Mouse (Mus musculus) kidney, embryonic 16.5 days (tissue): ENCODE measurements around the gene Chic2. TPM values are rescaled to one million over a fixed set of nuclear protein-coding genes. Genes with fewer than 3 reads are reported as not detected.
A peak's percentile ranks its signal among the peaks of the same experiment; 100 is the strongest.

Experiments
- ATAC-seq: fragments of 200-750 bp; cut with Nextera tagmentation; 2 replicates; pipeline ENCODE4 v1.8.0; 2017; ENCODE audit warnings: moderate TSS enrichment; ENCODE audit not compliant: low FRiP score, low TSS enrichment
- H3K27ac ChIP-seq: fragments of 300-500 bp; sonication (generic); 2 replicates; pipeline ENCODE4 v1.5.1; 2014; ENCODE audit warnings: low read length
- H3K27me3 ChIP-seq: fragments of 300-500 bp; sonication (generic); 2 replicates; pipeline ENCODE4 v1.6.1; 2014; ENCODE audit warnings: low read length, control low read depth, mixed read lengths; ENCODE audit not compliant: insufficient read depth
- H3K36me3 ChIP-seq: fragments of 300-500 bp; sonication (generic); 2 replicates; pipeline ENCODE4 v1.6.1; 2014; ENCODE audit warnings: low read length, control low read depth, mixed read lengths; ENCODE audit not compliant: insufficient read depth
- H3K4me1 ChIP-seq: fragments of 300-500 bp; sonication (generic); 2 replicates; pipeline ENCODE4 v1.6.1; 2014; ENCODE audit warnings: low read length, control low read depth, mixed read lengths; ENCODE audit not compliant: insufficient read depth
- H3K4me2 ChIP-seq: fragments of 300-500 bp; sonication (generic); replicated peaks from 2 replicates; pipeline ENCODE4 v1.6.1; 2014; ENCODE audit warnings: low read depth, low read length
- H3K4me3 ChIP-seq: fragments of 300-500 bp; sonication (generic); 2 replicates; pipeline ENCODE4 v1.5.1; 2014; ENCODE audit warnings: mild to moderate bottlenecking, low read length
- H3K9ac ChIP-seq: fragments of 300-500 bp; sonication (generic); replicated peaks from 2 replicates; pipeline ENCODE4 v1.6.1; 2014; ENCODE audit warnings: low read length
- H3K9me3 ChIP-seq: fragments of 300-500 bp; sonication (generic); 2 replicates; pipeline ENCODE4 v1.6.1; 2016; ENCODE audit warnings: low read length, control low read depth
- WGBS: fragments of 180-500 bp; shearing (Covaris S2); extraction: QIAGEN DNeasy Blood & Tissue Kit; methylation state at CpG from one replicate; pipeline ENCODE4 v1.1.7; 2014; 5-methylcytosine and 5-hydroxymethylcytosine counted together
- polyA plus RNA-seq: library from polyadenylated mRNA; unstranded; fragments of >200 nt; fragmentation: Nextera tagmentation; extraction: Ambion mirVana; gene quantifications from 2 replicates; pipeline ENCODE4 v1.2.1, GENCODE M21; 2015

The Chic2 gene
- polyA plus RNA-seq, 1 experiment from 2014 or later = 20.9 TPM

GRCm38 (mm10) chr5:74994947-74995346 lies 49.6 kb downstream of the Chic2 start:
- peaks cover 26% of the 10 kb centered on the region for H3K9me3 ChIP-seq
- no peak overlapping the region for H3K4me3 ChIP-seq
- ATAC-seq = no peak
- no peak overlapping the region for H3K27ac ChIP-seq
- H3K4me1 ChIP-seq = no peaks in the 10 kb centered on the region
- no peak overlapping the region for H3K4me2 ChIP-seq
- no peaks in the 10 kb centered on the region for H3K27me3 ChIP-seq
- peaks cover 18% of the 10 kb centered on the region for H3K36me3 ChIP-seq
- H3K9ac ChIP-seq = no peak overlapping the region
- WGBS = 63% methylated on average over 8 of the region's 8 CpGs

GRCm38 (mm10) chr5:74984101-74984500 lies 60.5 kb downstream of the Chic2 start:
- Histone ChIP-seq H3K27ac (no peak overlapping the region), H3K27me3 (no peaks in the 10 kb centered on the region; the same call in 1 of the 2 replicates), H3K4me1 (peaks cover 12% of the 10 kb centered on the region; the same call in 1 of the 2 replicates), H3K9ac (no peak overlapping the region), H3K4me3 (no peak overlapping the region), H3K9me3 (peaks cover 6% of the 10 kb centered on the region), H3K4me2 (no peak overlapping the region), H3K36me3 (0 out of 2 replicates have a peak, but pooled peaks cover 2% of the 10 kb centered on the region)
- ATAC-seq = no peak
- WGBS = 69% methylated on average over 5 of the region's 5 CpGs

- H3K4me2 ChIP-seq = no peak overlapping the region
- no peak overlapping the region for H3K9ac ChIP-seq
- no peak overlapping the region for H3K4me3 ChIP-seq
- H3K36me3 ChIP-seq = no peaks in the 10 kb centered on the region
- no peak for ATAC-seq
- H3K27me3 ChIP-seq = no peaks in the 10 kb centered on the region; the same call in 1 of the 2 replicates
- no peaks in the 10 kb centered on the region for H3K9me3 ChIP-seq
- H3K4me1 ChIP-seq = peaks cover 16% of the 10 kb centered on the region; the same call in 1 of the 2 replicates
- WGBS = 70% methylated on average over 4 of the region's 4 CpGs
- no peak overlapping the region for H3K27ac ChIP-seq
These were observed 64.0 kb downstream of the Chic2 start for GRCm38 (mm10) chr5:74980574-74980973.

GRCm38 (mm10) chr5:74980154-74980553 lies 64.4 kb downstream of the Chic2 start:
- Histone ChIP-seq H3K9me3 (no peaks in the 10 kb centered on the region), H3K9ac (no peak overlapping the region), H3K36me3 (no peaks in the 10 kb centered on the region), H3K27ac (no peak overlapping the region), H3K4me1 (peaks cover 20% of the 10 kb centered on the region; the same call in 1 of the 2 replicates), H3K4me3 (no peak overlapping the region), H3K27me3 (no peaks in the 10 kb centered on the region; the same call in 1 of the 2 replicates), H3K4me2 (no peak overlapping the region)
- WGBS = 23% methylated on average over 7 of the region's 7 CpGs
- ATAC-seq = no peak

- H3K36me3 ChIP-seq = no peaks in the 10 kb centered on the region
- ATAC-seq = no peak
- H3K4me1 ChIP-seq = peaks cover 26% of the 10 kb centered on the region
- no peak overlapping the region for H3K4me2 ChIP-seq
- no peaks in the 10 kb centered on the region for H3K9me3 ChIP-seq
- 28% methylated on average over 7 of the region's 7 CpGs for WGBS
- no peak overlapping the region for H3K27ac ChIP-seq
- no peak overlapping the region for H3K4me3 ChIP-seq
- H3K9ac ChIP-seq = no peak overlapping the region
- H3K27me3 ChIP-seq = no peaks in the 10 kb centered on the region; the same call in 1 of the 2 replicates
These were observed 65.0 kb downstream of the Chic2 start for GRCm38 (mm10) chr5:74979586-74979985.

GRCm38 (mm10) chr5:74975507-74975906 lies 69.1 kb downstream of the Chic2 start:
- Histone ChIP-seq H3K9ac (no peak overlapping the region), H3K4me3 (no peak overlapping the region), H3K9me3 (no peaks in the 10 kb centered on the region), H3K27me3 (no peaks in the 10 kb centered on the region; the same call in 1 of the 2 replicates), H3K4me1 (peaks cover 32% of the 10 kb centered on the region), H3K36me3 (no peaks in the 10 kb centered on the region), H3K4me2 (no peak overlapping the region), H3K27ac (peak overlapping the region; percentile 20; the same call in 1 of the 2 replicates)
- ATAC-seq = no peak
- 84% methylated on average over 7 of the region's 7 CpGs for WGBS

GRCm38 (mm10) chr5:74974726-74975411 lies 69.7 kb downstream of the Chic2 start:
- peak; percentile 69 for ATAC-seq
- peak overlapping the region; percentile 19 for H3K9ac ChIP-seq
- peaks cover 28% of the 10 kb centered on the region for H3K4me1 ChIP-seq
- no peaks in the 10 kb centered on the region for H3K9me3 ChIP-seq
- no peaks in the 10 kb centered on the region; the same call in 1 of the 2 replicates for H3K27me3 ChIP-seq
- 33% methylated on average over 12 of the region's 12 CpGs for WGBS
- H3K36me3 ChIP-seq = no peaks in the 10 kb centered on the region
- no peak overlapping the region for H3K4me3 ChIP-seq
- H3K27ac ChIP-seq = peak overlapping the region; percentile 88
- no peak overlapping the region for H3K4me2 ChIP-seq

- Histone ChIP-seq H3K36me3 (no peaks in the 10 kb centered on the region), H3K27ac (peak overlapping the region; percentile 88), H3K4me3 (no peak overlapping the region), H3K9ac (peak overlapping the region; percentile 19; the same call in 1 of the 2 replicates), H3K4me1 (peaks cover 21% of the 10 kb centered on the region), H3K4me2 (no peak overlapping the region), H3K27me3 (no peaks in the 10 kb centered on the region), H3K9me3 (no peaks in the 10 kb centered on the region)
- WGBS = 46% methylated on average over 22 of the region's 22 CpGs
- ATAC-seq = peak; percentile 81
These were observed 70.5 kb downstream of the Chic2 start for GRCm38 (mm10) chr5:74974061-74974581.

GRCm38 (mm10) chr5:74971418-74971817 lies 73.2 kb downstream of the Chic2 start:
- H3K9ac ChIP-seq = no peak overlapping the region
- 76% methylated on average over 7 of the region's 7 CpGs for WGBS
- no peak overlapping the region for H3K4me2 ChIP-seq
- H3K36me3 ChIP-seq = no peaks in the 10 kb centered on the region
- no peak overlapping the region for H3K27ac ChIP-seq
- H3K27me3 ChIP-seq = no peaks in the 10 kb centered on the region
- H3K4me3 ChIP-seq = no peak overlapping the region
- no peak for ATAC-seq
- no peaks in the 10 kb centered on the region for H3K9me3 ChIP-seq
- peaks cover 18% of the 10 kb centered on the region for H3K4me1 ChIP-seq

- no peaks in the 10 kb centered on the region for H3K9me3 ChIP-seq
- H3K4me1 ChIP-seq = peaks cover 4% of the 10 kb centered on the region
These were observed 75.2 kb downstream of the Chic2 start for GRCm38 (mm10) chr5:74969341-74969740.

More at GRCm38 (mm10) chr5:74969341-74969740, 75.2 kb downstream of the Chic2 start:
- ATAC-seq = no peak
- H3K27me3 ChIP-seq = no peaks in the 10 kb centered on the region
- H3K4me2 ChIP-seq = no peak overlapping the region
- H3K27ac ChIP-seq = no peak overlapping the region
- H3K36me3 ChIP-seq = no peaks in the 10 kb centered on the region
- H3K4me3 ChIP-seq = no peak overlapping the region
- WGBS = 73% methylated on average over 6 of the region's 6 CpGs
- H3K9ac ChIP-seq = no peak overlapping the region
